Mouse (Mus musculus) embryonic stem cell, embryonic (primary cell): ENCODE measurements around the gene Sumf1.

Experiments used
- CTCF ChIA-PET, 4 experiments: fragments of 300-600 bp in 2 of 4; fragments of 350-600 bp in 2 of 4; sonication (Branson Sonifier 250); formaldehyde crosslinking; loops; one replicate each; lab custom pipeline; 2022; ENCODE audit warnings: inconsistent platforms in 2 of 4; lab: Charles Lee
- POLR2A ChIA-PET, 4 experiments: fragments of 300-600 bp in 2 of 4; fragments of 350-600 bp in 2 of 4; sonication (Branson Sonifier 250); formaldehyde crosslinking; loops; one replicate each; lab custom pipeline; 2022; ENCODE audit warnings: antibody characterized with exemption in 4 of 4, inconsistent platforms in 1 of 4; lab: Charles Lee

Sumf1 gene

GRCm38 (mm10) chr6:108172219-108172618, 13.2 kb downstream of the Sumf1 start:
- ChIA-PET CTCF (interaction anchor here (0.6 to 1.5 kb wide), 10 partner anchors 18 to 568 kb away, joined by 3 to 8 read pairs (median 4); partner anchors contain the start of gene Setmar (in 1 of the 4)), POLR2A (interaction anchor here in 2 of 4 experiments (1.1 to 1.4 kb wide), 5 partner anchors 12 to 74 kb away, joined by 3 to 5 read pairs (median 4); no protein-coding TSS in a partner anchor)

GRCm38 (mm10) chr6:108169466-108169865, 15.9 kb downstream of the Sumf1 start:
- ChIA-PET CTCF (interaction anchor here in 1 of 4 experiments (0.7 kb wide), 1 partner anchor 238 kb away, joined by 3 read pairs; no protein-coding TSS in a partner anchor), POLR2A (interaction anchor here in 1 of 4 experiments (1.0 kb wide), 1 partner anchor 63 kb away, joined by 3 read pairs; no protein-coding TSS in a partner anchor)

- POLR2A ChIA-PET = no interaction called here
- CTCF ChIA-PET = no interaction called here
Measured at GRCm38 (mm10) chr6:108168723-108169122, 16.7 kb downstream of the Sumf1 start.

GRCm38 (mm10) chr6:108167946-108168680, 17.3 kb downstream of the Sumf1 start:
- ChIA-PET CTCF (interaction anchor here in 1 of 4 experiments (0.6 kb wide), 1 partner anchor 1110 kb away, joined by 3 read pairs; no protein-coding TSS in a partner anchor), POLR2A (interaction anchor here in 1 of 4 experiments (0.8 kb wide), 1 partner anchor 45 kb away, joined by 3 read pairs; the partner anchor contains the start of gene Itpr1)

GRCm38 (mm10) chr6:108165598-108165997, 19.8 kb downstream of the Sumf1 start:
- CTCF ChIA-PET = no interaction called here
- POLR2A ChIA-PET = no interaction called here

GRCm38 (mm10) chr6:108164935-108165334, 20.4 kb downstream of the Sumf1 start:
- ChIA-PET POLR2A (interaction anchor here in 3 of 4 experiments (0.7 to 1.4 kb wide), 4 partner anchors 16 to 559 kb away, joined by 3 read pairs; partner anchors contain the start of gene Itpr1 (in 2 of the 3)), CTCF (interaction anchor here in 1 of 4 experiments (1.1 kb wide), 1 partner anchor 66 kb away, joined by 3 read pairs; no protein-coding TSS in a partner anchor)

- ChIA-PET POLR2A (no interaction called here), CTCF (no interaction called here)
Measured at GRCm38 (mm10) chr6:108160608-108161007, 24.8 kb downstream of the Sumf1 start.

GRCm38 (mm10) chr6:108156881-108157280, 28.5 kb downstream of the Sumf1 start:
- ChIA-PET CTCF (interaction anchor here in 1 of 4 experiments (0.5 kb wide), 1 partner anchor 91 kb away, joined by 3 read pairs; no protein-coding TSS in a partner anchor), POLR2A (interaction anchor here in 1 of 4 experiments (0.6 kb wide), 1 partner anchor 578 kb away, joined by 4 read pairs; no protein-coding TSS in a partner anchor)

- ChIA-PET POLR2A (no interaction called here), CTCF (no interaction called here)
Measured at GRCm38 (mm10) chr6:108154243-108154642, 31.1 kb downstream of the Sumf1 start.

GRCm38 (mm10) chr6:108152661-108153269, 32.6 kb downstream of the Sumf1 start:
- POLR2A ChIA-PET = interaction anchor here in 1 of 4 experiments (0.7 to 0.9 kb wide), 2 partner anchors 9 to 13 kb away, joined by 3 to 5 read pairs; no protein-coding TSS in a partner anchor
- CTCF ChIA-PET = no interaction called here

GRCm38 (mm10) chr6:108152081-108152480, 33.3 kb downstream of the Sumf1 start:
- ChIA-PET POLR2A (interaction anchor here in 1 of 4 experiments (0.9 kb wide), 1 partner anchor 12 kb away, joined by 5 read pairs; no protein-coding TSS in a partner anchor), CTCF (no interaction called here)

GRCm38 (mm10) chr6:108149235-108149634, 36.1 kb downstream of the Sumf1 start:
- CTCF ChIA-PET = no interaction called here
- POLR2A ChIA-PET = interaction anchor here in 1 of 4 experiments (0.6 to 1.4 kb wide), 4 partner anchors 13 to 68 kb away, joined by 3 to 4 read pairs (median 4); partner anchors contain the start of gene Itpr1

GRCm38 (mm10) chr6:108148435-108148834, 36.9 kb downstream of the Sumf1 start:
- CTCF ChIA-PET = no interaction called here
- POLR2A ChIA-PET = interaction anchor here in 1 of 4 experiments (0.6 to 1.6 kb wide), 6 partner anchors 9 to 68 kb away, joined by 3 to 4 read pairs (median 4); partner anchors contain the start of gene Itpr1

GRCm38 (mm10) chr6:108146637-108147036, 38.7 kb downstream of the Sumf1 start:
- CTCF ChIA-PET = no interaction called here
- POLR2A ChIA-PET = no interaction called here

GRCm38 (mm10) chr6:108145941-108146588, 39.3 kb downstream of the Sumf1 start:
- ChIA-PET CTCF (interaction anchor here in 1 of 4 experiments (0.5 to 0.6 kb wide), 2 partner anchors 81 to 311 kb away, joined by 3 to 4 read pairs; partner anchors contain the start of gene Setmar), POLR2A (no interaction called here)

- ChIA-PET CTCF (interaction anchor here in 1 of 4 experiments (1.0 kb wide), 1 partner anchor 47 kb away, joined by 3 read pairs; no protein-coding TSS in a partner anchor), POLR2A (no interaction called here)
Measured at GRCm38 (mm10) chr6:108145241-108145640, 40.1 kb downstream of the Sumf1 start.

GRCm38 (mm10) chr6:108142796-108143195, 42.6 kb downstream of the Sumf1 start:
- ChIA-PET POLR2A (no interaction called here), CTCF (no interaction called here)
